Mouse (Mus musculus) heart, embryonic 13.5 days (tissue): Measurements from ENCODE around the gene Rps27. TPM values are rescaled to one million over a fixed set of nuclear protein-coding genes. Genes with fewer than 3 reads are reported as not detected.
"Not testable (repeated sequence)": the region's sequence is repeated elsewhere in the genome, so short reads cannot be mapped to it uniquely, and the experiment has no call there.

Experiments
- ATAC-seq: fragments of 200-750 bp; cut with Nextera tagmentation; 2 replicates; pipeline ENCODE4 v1.8.0; 2017; ENCODE audit warnings: moderate TSS enrichment; ENCODE audit not compliant: insufficient number of reproducible peaks, low FRiP score, low TSS enrichment; ENCODE audit errors: extremely low read depth
- H3K27ac ChIP-seq: fragments of 300-500 bp; sonication (generic); replicated peaks from 2 replicates; pipeline ENCODE4 v1.5.1; 2015; ENCODE audit warnings: moderate library complexity, mild to moderate bottlenecking, inconsistent platforms
- H3K27me3 ChIP-seq: fragments of 300-500 bp; sonication (generic); replicated peaks from 2 replicates; pipeline ENCODE4 v1.6.1; 2015; ENCODE audit warnings: mild to moderate bottlenecking, inconsistent platforms
- H3K36me3 ChIP-seq: fragments of 300-500 bp; sonication (generic); 2 replicates; pipeline ENCODE4 v1.6.1; 2015; ENCODE audit warnings: mild to moderate bottlenecking, inconsistent platforms
- H3K4me1 ChIP-seq: fragments of 300-500 bp; sonication (generic); 2 replicates; pipeline ENCODE4 v1.6.1; 2015; ENCODE audit warnings: inconsistent platforms
- H3K4me2 ChIP-seq: fragments of 300-500 bp; sonication (generic); 2 replicates; pipeline ENCODE4 v1.6.1; 2015; ENCODE audit warnings: inconsistent platforms, mild to moderate bottlenecking, moderate library complexity
- H3K4me3 ChIP-seq: fragments of 300-500 bp; sonication (generic); 2 replicates; pipeline ENCODE4 v1.5.1; 2015; ENCODE audit warnings: moderate library complexity, mild to moderate bottlenecking, inconsistent platforms
- H3K9ac ChIP-seq: fragments of 300-500 bp; sonication (generic); 2 replicates; pipeline ENCODE4 v1.6.1; 2015; ENCODE audit warnings: inconsistent platforms, mild to moderate bottlenecking, moderate library complexity
- H3K9me3 ChIP-seq: fragments of 300-500 bp; sonication (generic); 2 replicates; pipeline ENCODE4 v1.6.1; 2016; ENCODE audit warnings: inconsistent platforms
- WGBS: fragments of 180-500 bp; shearing (Covaris S2); methylation state at CpG from one replicate; pipeline ENCODE4 v1.1.7; 2015; ENCODE audit warnings: mixed read lengths; 5-methylcytosine and 5-hydroxymethylcytosine counted together
- polyA plus RNA-seq: library from polyadenylated mRNA; unstranded; fragments of >200 nt; fragmentation: Nextera tagmentation; extraction: Ambion mirVana; gene quantifications from 2 replicates; pipeline ENCODE4 v1.2.1, GENCODE M21; 2015

Gene Rps27
- polyA plus RNA-seq, result 878 and 976 TPM in 2 replicates

DNA sequence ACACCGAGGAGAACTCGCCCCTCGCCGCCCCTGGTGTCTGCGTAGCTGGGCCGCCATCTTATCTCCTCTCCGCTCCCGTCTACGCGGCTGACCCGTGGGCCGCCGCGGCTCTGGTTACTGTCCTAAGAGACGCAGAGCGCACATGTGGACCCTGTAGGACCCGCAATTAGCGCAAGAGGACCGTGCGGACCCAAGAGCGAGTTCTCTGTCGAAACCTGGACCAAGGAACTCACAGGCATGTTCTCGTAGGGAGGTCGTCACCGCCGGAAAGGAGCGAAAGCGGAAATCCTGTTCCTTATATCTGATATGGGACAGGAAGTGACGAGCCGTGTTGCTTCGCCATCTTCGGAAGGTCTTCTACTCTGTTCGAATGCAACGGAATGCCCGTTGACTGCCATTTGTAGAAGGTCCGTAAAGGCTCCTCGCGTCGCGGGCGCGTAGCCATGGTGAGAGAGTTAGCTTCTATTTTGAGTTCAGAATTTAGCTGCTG, at the start of gene Rps27, which contains the start of gene Rab13:
TSS of gene Rps27 (minus strand) at position 275 of the 490 bp plus-strand sequence.
TSS of gene Rab13 (plus strand) at position 319 of the 490 bp plus-strand sequence.
- Histone ChIP-seq H3K27me3 (no peaks in the 10 kb centered on the region), H3K36me3 (peaks cover 42% of the 10 kb centered on the region), H3K27ac (peak within 1 kb of the TSS; percentile 91), H3K9me3 (no peaks in the 10 kb centered on the region), H3K9ac (peak within 1 kb of the TSS; percentile 97), H3K4me3 (peak within 1 kb of the TSS; percentile 81), H3K4me1 (peaks cover 44% of the 10 kb centered on the region), H3K4me2 (peak within 1 kb of the TSS; percentile 95)
- ATAC-seq, result peak; percentile 81
- WGBS, result under 1% methylated on average over 42 of the region's 42 CpGs

DNA sequence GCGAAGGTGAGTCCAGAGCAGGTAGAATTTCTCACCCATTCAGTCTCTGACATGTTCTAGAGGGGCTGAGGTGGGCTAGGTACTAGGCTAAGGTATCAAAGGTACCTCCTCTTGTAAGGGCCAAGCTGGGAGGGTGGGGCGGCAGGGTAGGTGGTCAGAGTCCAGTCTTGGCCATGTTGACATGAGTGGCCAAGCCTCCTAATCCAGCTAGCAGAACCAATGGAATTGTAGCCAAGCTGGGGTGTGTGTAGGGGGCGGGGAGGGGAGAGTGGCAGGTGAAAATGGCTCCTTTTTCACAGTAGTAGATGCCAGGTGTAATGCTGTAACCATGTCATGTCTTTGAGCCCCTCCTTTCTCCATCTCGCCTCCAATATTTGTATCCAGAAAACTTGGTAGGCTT, 45.1 kb upstream of the Rps27 start:
- Histone ChIP-seq H3K36me3 (peaks cover 69% of the 10 kb centered on the region), H3K4me2 (no peak overlapping the region), H3K9ac (no peak overlapping the region), H3K4me3 (no peak overlapping the region), H3K9me3 (no peaks in the 10 kb centered on the region), H3K27ac (no peak overlapping the region), H3K4me1 (peaks cover 16% of the 10 kb centered on the region), H3K27me3 (no peaks in the 10 kb centered on the region)
- ATAC-seq, result no peak
- WGBS, result 86% methylated on average over 4 of the region's 4 CpGs

DNA sequence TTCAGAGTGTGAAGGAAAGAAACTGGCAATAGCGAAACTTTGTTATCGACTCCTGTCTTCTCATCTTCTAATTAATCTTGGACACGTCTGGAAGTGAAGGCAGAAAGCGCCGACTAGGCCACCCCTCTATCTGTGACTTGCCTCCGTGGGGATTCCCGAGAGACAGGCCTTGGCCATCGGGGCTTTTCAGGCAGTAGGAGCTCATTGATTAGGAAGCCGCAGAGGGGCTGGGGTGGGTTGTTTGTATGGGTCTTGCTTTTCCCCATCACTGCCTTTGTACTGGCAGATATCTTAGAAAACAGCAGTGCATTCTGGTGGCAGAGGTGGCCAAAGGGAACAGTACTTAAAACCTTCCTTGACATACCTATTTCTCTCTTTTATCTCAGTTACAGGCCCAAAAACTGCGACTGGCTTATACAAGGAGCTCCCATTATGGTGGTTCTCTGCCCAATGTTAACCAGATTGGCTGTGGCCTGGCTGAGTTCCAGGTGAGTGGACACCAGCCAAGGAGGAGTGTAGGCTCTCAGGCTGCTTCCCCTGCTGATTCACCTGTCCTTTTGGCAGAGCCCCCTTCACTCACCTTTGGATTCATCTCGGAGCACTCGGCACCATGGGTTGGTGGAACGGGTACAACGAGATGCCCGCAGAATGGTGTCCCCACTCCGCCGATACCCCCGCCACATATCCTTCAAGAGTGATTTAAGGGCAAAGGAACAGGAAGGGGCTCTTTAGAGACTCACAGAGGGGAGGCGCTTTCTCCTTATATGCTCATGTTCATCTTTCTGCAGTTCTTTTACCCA, 43.5 kb upstream of the Rps27 start:
- ATAC-seq, result no peak
- peaks cover 16% of the 10 kb centered on the region for H3K4me1 ChIP-seq
- no peak overlapping the region for H3K9ac ChIP-seq
- 85% methylated on average over 19 of the region's 19 CpGs for WGBS
- no peaks in the 10 kb centered on the region for H3K9me3 ChIP-seq
- H3K4me2 ChIP-seq, result no peak overlapping the region
- H3K27me3 ChIP-seq, result no peaks in the 10 kb centered on the region
- H3K27ac ChIP-seq, result no peak overlapping the region
- H3K36me3 ChIP-seq, result peaks cover 53% of the 10 kb centered on the region
- no peak overlapping the region for H3K4me3 ChIP-seq

DNA sequence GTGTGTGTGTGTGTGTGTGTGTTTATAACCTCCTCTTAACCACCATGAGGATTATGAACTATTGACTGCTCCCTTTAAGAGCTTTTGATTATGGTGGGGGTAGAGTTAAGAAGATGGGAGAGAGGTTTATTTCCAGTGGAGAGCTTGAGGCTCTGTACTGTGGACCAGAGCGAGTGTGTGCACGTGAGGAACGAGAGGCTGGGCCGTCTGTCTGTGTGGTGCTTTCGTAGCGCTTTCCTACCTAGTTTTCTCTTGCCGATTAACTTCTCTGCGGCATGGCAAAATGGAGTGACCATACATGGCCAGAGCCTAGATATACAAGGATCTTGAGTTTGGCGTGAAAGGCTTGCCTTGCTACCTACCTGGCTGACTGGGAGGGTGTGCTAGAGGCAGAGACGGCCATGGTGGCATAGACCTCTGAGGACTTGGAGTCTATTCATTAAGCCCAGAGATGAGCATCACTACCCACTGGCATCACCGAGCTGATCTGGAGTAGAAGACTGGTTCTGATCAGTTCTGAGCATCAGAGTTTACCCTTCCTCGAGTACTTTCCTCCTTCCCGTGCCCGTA, 42.4 kb upstream of the Rps27 start:
- Histone ChIP-seq H3K4me2 (peak overlapping the region; percentile 89), H3K9ac (peak overlapping the region; percentile 97; the same call in 1 of the 2 replicates), H3K4me1 (peaks cover 19% of the 10 kb centered on the region), H3K9me3 (no peaks in the 10 kb centered on the region), H3K27me3 (no peaks in the 10 kb centered on the region), H3K36me3 (peaks cover 53% of the 10 kb centered on the region), H3K27ac (no peak overlapping the region), H3K4me3 (peak overlapping the region; percentile 97; the same call in 1 of the 2 replicates)
- 87% methylated on average over 14 of the region's 14 CpGs for WGBS
- no peak for ATAC-seq

DNA sequence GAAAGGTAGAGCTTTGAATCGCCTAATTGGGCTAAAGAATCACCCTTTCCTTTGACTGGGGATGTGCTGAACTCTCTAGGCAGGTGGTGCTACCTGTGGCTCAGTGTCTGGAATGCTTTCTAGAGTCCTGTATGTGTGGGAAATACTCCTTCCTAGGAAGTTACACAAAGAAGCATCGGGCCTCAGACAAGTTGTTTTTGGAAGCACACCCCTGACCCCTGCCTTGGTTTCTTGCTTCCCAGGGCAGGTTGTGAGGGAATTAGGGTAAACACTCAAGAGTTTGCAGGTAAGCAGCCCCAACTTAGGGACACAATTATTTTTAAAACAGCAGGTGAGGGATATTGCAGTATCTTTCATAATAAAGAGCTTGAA, 41.7 kb upstream of the Rps27 start:
- peak overlapping the region; percentile 89 for H3K4me2 ChIP-seq
- H3K4me3 ChIP-seq, result peak overlapping the region; percentile 97
- peak overlapping the region; percentile 97 for H3K9ac ChIP-seq
- H3K36me3 ChIP-seq, result peaks cover 53% of the 10 kb centered on the region
- no peaks in the 10 kb centered on the region for H3K9me3 ChIP-seq
- WGBS, result 16% methylated on average over 2 of the region's 2 CpGs
- H3K27ac ChIP-seq, result peak overlapping the region; percentile 93
- no peak for ATAC-seq
- peaks cover 26% of the 10 kb centered on the region for H3K4me1 ChIP-seq
- no peaks in the 10 kb centered on the region for H3K27me3 ChIP-seq

DNA sequence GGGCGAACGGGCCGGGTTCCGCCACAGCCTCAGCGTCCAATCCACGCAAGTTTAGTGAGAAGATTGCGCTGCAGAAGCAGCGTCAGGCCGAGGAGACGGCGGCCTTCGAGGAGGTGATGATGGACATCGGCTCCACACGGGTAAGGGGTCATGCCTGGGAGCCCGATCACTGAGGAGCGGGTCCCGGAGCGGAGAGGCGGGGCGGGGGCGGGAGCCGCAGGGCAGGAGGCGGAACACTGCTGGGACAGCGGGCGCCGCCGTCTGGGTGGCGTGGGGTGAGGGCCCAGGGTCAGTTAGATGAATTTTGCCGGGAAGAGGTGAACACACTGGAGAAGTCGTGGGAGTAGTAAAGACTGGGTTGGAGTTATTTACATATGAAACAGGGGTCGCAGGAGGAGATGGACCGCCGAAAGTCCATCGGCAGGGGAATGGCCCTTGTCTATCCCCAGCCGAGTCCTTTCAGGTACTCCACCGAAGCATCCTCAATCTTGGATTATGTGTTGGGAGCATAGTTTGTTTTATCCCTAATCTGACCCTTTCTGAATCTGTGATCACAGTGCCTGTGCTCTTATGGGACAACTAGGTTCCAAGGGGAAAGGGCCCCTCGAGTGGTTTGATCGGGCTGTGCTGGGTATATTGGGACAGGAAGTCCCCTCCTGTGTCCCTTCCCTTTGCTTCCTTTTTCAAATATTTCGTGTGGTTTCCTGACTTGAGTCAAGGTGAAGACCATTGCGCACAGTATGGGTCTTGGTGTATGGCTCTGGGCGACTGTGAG, 41.2 kb upstream of the Rps27 start:
- Histone ChIP-seq H3K4me2 (peak overlapping the region; percentile 89), H3K27me3 (no peaks in the 10 kb centered on the region), H3K27ac (peak overlapping the region; percentile 93), H3K4me3 (peak overlapping the region; percentile 97), H3K9ac (peak overlapping the region; percentile 97), H3K4me1 (peaks cover 30% of the 10 kb centered on the region), H3K36me3 (peaks cover 53% of the 10 kb centered on the region), H3K9me3 (no peaks in the 10 kb centered on the region)
- ATAC-seq, result peak; percentile 62
- WGBS, result under 1% methylated on average over 41 of the region's 41 CpGs

DNA sequence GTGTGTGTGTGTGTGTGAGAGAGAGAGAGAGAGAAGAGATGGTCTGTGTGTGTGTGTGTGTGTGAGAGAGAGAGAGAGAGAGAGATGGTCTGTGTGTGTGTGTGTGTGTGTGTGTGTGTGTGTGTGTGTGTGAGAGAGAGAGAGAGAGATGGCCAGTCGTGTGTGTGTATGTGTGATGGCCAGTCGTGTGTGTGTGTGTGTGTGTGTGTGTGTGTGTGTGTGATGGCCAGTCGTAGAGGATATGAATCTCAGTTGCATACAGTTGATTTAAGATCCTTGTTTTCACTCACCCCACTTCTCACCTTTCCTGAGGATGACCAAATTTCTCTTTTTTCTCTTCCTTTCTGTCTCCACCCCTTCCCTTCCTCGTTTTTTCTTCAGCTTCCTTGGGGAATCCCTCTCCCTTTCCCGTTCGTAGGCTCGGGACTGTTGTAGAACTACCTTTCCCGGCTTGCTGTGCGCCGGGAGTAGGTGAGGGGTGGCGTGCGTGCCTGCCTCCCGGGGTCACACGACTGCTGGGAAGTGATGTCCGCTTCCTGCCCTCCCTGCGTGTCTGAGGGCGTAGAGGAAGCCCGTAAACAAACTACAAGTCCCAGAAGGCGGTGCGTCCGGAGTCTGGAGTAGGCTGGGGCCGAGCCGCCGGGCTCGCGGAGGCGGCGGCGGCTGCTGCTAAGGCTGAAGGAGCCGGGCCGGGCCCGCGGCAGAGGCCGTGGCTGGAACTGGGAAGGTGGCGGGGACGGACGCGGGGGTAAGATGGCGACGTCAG, 40.4 kb upstream of the Rps27 start, which contains the start of gene Crtc2:
TSS of gene Crtc2 (plus strand) at position 511 of the 766 bp plus-strand sequence.
- no peaks in the 10 kb centered on the region for H3K27me3 ChIP-seq
- WGBS, result 2% methylated on average over 40 of the region's 40 CpGs
- H3K4me1 ChIP-seq, result peaks cover 36% of the 10 kb centered on the region
- H3K4me2 ChIP-seq, result peak within 1 kb of the TSS; percentile 89
- H3K27ac ChIP-seq, result peak within 1 kb of the TSS; percentile 93
- peak; percentile 95 for ATAC-seq
- H3K4me3 ChIP-seq, result peak within 1 kb of the TSS; percentile 97
- H3K9ac ChIP-seq, result peak within 1 kb of the TSS; percentile 97
- no peaks in the 10 kb centered on the region for H3K9me3 ChIP-seq
- H3K36me3 ChIP-seq, result peaks cover 49% of the 10 kb centered on the region

DNA sequence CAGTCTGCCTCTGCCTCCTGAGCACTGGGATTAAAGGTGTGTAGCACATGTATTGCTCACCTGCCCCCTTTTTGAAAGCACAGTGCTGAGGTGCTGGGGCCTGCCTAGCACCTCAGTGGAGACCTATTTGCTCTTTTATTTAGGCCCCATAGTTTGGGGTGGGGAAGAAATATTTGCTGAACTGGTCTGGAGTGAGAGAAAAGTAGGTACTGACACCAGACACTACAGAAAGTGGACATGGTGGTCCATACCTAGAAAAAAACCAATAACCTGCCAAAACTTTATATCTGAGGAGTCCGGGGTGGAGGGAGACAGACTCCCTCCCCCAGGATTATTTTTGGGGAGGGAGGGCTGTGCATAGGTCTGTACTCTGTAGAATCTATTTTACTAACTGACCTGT, 39.7 kb upstream of the Rps27 start:
- H3K36me3 ChIP-seq, result peaks cover 42% of the 10 kb centered on the region

DNA sequence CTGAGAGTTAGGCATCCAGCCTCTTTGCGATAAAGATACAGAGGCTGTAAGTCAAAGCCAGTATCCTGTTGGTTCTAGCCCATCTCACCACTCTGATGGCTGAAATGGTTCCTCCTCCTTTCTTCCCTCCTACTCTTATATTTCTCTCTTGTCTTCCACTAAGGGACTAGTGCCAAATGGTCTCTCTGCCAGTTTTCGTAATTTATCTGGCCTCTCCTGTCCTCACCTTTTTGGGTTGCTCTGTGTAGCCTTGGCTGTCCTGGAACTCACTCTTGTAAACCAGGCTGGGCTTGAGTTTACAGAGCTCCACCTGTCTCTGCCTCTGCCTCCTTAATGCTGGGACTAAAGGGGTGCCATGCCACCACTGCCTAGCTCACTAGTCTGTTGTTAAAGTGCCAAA, 39.2 kb upstream of the Rps27 start:
- not testable (repeated sequence) for H3K9ac ChIP-seq, H3K9me3 ChIP-seq, ATAC-seq, H3K27me3 ChIP-seq, H3K4me2 ChIP-seq, H3K4me3 ChIP-seq, H3K27ac ChIP-seq
- WGBS, result 78% methylated on average over 2 of the region's 2 CpGs
- Histone ChIP-seq H3K36me3 (peaks cover 37% of the 10 kb centered on the region), H3K4me1 (peaks cover 39% of the 10 kb centered on the region)

More for the DNA sequence above, 39.7 kb upstream of the Rps27 start:
- WGBS, result 65% methylated on average over 1 of the region's 1 CpGs
- ATAC-seq, H3K9me3 ChIP-seq, H3K27ac ChIP-seq, H3K9ac ChIP-seq, H3K27me3 ChIP-seq, H3K4me3 ChIP-seq: not testable (repeated sequence)
- Histone ChIP-seq H3K4me1 (peaks cover 38% of the 10 kb centered on the region), H3K4me2 (peak overlapping the region; percentile 89)

DNA sequence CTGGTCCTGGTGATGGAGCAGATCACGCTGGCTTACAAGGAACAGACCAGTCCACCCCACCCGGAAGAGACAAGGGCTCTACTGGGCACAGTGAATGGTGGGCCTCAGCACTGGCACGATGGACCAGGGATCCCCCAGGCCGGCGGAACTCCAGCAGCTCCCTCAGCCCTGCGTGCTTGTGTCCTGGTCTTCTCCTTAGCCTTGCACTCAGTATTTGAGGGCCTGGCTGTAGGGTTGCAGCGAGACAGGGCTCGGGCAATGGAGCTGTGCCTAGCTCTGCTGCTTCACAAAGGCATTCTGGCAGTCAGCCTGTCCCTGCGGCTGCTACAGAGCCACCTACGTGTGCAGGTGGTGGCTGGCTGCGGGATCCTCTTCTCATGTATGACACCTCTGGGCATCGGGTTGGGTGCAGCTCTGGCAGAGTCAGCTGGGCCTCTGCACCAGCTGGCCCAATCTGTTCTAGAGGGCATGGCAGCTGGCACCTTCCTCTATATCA, 38.3 kb upstream of the Rps27 start:
- not testable (repeated sequence) for H3K4me3 ChIP-seq, H3K4me2 ChIP-seq, H3K9me3 ChIP-seq, H3K27me3 ChIP-seq, H3K27ac ChIP-seq, ATAC-seq, H3K9ac ChIP-seq
- peaks cover 28% of the 10 kb centered on the region for H3K36me3 ChIP-seq
- H3K4me1 ChIP-seq, result peaks cover 43% of the 10 kb centered on the region
- 92% methylated on average over 9 of the region's 12 CpGs for WGBS
